Mouse (Mus musculus) central nervous system, embryonic 18 days (tissue): ENCODE results near the gene Rplp2. TPM values are rescaled to one million over a fixed set of nuclear protein-coding genes. Genes with fewer than 3 reads are reported as not detected.

ENCODE experiments used
- polyA plus RNA-seq: library from polyadenylated mRNA; depleted of rRNA; stranded (reverse); fragments of >200 nt; gene quantifications from 2 replicates; pipeline ENCODE4 v1.2.3, GENCODE M21; 2012; rRNA removed

Gene Rplp2
- 868 and 877 TPM in 2 replicates for polyA plus RNA-seq

GRCm38 (mm10) chr7:141447110-141447991, at the start of gene Rplp2:
Gene Rplp2 (plus strand): TSS chr7:141447370.

GRCm38 (mm10) chr7:141413809-141414584, 33.2 kb upstream of the Rplp2 start, which contains the start of gene Gatd1:
Gene Gatd1 (minus strand): TSS chr7:141414136.

DNA sequence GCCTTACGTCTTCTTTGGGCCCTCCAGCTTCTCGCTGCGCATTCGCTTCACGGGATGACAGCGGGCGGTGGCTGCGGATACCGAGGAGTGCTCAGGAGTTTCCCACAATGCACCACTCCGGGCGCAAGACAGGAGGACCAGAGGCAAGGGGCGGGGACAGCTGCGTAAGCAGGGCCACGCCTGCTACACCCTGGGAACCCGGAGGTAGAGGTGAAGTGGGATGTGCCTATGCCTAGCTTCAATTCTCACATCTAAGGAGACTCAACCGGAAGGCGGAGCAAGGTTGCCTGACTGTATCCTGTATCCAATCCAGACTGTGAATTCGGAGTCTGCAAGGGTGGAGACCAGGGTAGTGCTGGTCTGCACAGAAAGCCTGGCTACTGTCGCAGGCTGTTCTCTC, 17.9 kb upstream of the Rplp2 start, which contains the start of gene Cend1:
Gene Cend1, minus strand, starts transcription at position 182 of the 400 bp plus-strand sequence.

DNA sequence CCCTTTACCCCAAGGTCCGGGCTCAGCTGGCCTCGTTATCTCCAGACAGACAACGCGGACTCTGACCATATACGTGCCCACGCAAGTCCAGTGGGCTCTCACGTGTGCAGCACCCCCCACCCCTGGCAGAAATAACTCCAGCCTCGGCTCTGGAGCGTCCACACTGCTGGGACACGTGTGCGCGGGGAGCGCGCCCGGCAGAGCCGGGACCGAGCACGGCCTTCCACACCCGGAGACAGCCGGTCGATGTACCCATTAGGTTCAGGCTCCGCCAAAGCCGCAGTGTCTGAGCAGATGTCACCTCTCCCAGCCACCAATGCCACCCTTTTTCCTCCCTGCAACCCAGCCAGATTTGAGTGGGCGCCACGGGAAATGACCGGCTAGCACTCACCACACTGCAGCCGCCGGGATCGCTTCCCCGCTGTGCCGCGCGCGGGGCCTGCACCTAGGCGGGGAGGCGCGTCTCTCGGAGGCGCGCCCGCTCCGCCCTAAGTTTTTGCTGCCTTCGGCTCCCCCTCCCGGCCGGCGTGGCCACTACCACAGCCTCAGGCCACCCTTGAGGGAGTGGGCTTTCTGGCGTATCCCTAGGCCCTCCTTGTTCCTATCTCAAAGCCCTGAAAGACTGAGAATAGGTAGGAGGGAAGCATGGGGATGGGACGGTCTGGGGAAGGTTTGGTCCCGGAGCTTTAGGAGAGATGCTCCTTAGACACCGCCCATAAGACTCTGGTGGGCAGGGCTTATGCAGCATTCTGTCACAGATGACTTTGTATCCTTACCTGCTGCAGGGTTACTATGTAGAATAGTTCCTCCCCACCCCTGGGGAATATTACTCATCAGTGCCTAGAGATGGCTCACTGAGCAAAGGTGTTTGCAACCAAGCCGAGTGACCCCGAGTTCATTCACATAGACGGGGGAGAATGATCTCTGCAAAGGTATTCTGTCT, 9.7 kb upstream of the Rplp2 start, which contains the start of gene Slc25a22:
Gene Slc25a22, minus strand, starts transcription at position 715 of the 943 bp plus-strand sequence.

DNA sequence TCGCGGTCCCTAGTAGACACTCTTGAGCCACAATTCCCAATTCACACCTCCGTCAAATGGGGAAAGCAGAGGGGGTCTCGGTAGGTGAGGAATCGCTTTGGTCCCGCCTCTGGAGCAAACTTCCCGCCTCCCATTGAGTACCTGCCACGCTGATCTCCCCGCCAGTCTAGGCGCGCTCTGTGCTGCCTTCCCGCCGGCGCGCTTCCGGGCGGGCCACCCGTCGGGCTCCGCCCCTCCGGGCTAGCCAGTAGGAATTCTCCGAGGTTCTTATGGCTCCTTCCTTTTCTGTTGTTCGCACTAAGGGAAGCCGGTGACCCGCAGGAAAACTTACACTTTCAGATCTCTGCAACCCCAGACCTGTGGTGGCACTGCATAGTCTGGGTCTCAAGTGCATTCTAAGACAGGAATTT, 3.3 kb upstream of the Rplp2 start, which contains the start of gene Pidd1:
Gene Pidd1, minus strand, starts transcription at position 198 of the 410 bp plus-strand sequence.

GRCm38 (mm10) chr7:141454967-141455551, 7.9 kb downstream of the Rplp2 start, which contains the start of gene Pnpla2:
Gene Pnpla2 (plus strand): TSS chr7:141455198.

GRCm38 (mm10) chr7:141460391-141461113, 13.4 kb downstream of the Rplp2 start, which contains the start of gene Cracr2b:
Gene Cracr2b (plus strand): TSS chr7:141461094.

DNA sequence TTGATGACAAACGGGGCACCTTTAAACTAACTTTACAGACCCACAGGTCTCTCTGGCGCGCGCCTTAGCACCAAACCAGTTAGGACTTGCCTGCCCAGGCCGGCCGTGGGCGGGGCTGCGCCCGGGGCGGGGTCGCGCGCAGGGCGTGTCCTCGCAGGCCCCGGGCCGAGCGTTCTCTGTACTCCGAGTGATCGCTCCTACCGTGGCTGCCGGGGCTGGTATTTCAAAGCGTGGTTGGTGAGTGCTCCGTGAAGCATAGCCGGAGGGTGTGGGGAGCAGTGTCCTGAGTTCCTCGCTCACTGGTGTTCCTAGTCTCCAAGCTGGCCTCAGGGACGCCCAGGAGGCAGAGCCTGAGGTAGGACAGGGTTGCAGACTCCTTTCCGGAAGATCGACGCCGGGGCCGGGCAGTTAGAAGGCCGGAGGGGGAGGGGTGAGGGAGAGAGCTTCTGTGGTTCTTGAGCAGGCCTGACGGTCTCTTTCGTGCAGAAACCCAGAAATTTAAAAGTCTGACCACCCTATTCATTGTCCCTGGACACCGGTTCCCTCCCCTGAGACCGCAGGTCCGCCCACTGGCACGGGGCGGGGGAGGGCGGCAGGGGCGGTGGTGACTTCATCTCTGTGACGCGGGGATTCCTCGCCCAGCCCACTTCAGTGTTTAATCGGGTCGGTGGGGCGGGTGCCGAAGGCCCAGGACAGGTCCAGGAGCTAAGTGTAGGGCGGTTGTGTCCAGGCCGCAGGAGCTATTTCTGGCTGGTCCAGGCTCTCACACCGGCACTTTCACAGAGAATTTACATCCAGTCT, 20.3 kb downstream of the Rplp2 start, which contains the start of gene Cd151:
Gene Cd151, plus strand, starts transcription at position 163 of the 801 bp plus-strand sequence.

GRCm38 (mm10) chr7:141475011-141475804, 28.0 kb downstream of the Rplp2 start, which contains the start of the genes Polr2l and Tspan4:
Gene Polr2l (minus strand): TSS chr7:141475132.
Gene Tspan4 (plus strand): TSS chr7:141475240.

Other genes with a start within 250 kb of the Rplp2 start
- 0.92 and 0.97 TPM in 2 replicates for gene Lmntd2, start 233.3 kb upstream of the Rplp2 start, polyA plus RNA-seq
- 20.3 and 23.3 TPM in 2 replicates for gene Rassf7, start 231.5 kb upstream of the Rplp2 start, polyA plus RNA-seq
- gene Phrf1, start 218.6 kb upstream of the Rplp2 start, polyA plus RNA-seq = 24.7 and 26.9 TPM in 2 replicates
- gene Irf7, start 180.9 kb upstream of the Rplp2 start, polyA plus RNA-seq = 4.2 and 6.9 TPM in 2 replicates
- gene Cdhr5, start 170.6 kb upstream of the Rplp2 start, polyA plus RNA-seq = 0.04 and 0.08 TPM in 2 replicates
- gene Sct, start 168.2 kb upstream of the Rplp2 start, polyA plus RNA-seq = 1.5 and 2.2 TPM in 2 replicates
- gene Drd4, start 155.4 kb upstream of the Rplp2 start, polyA plus RNA-seq = 0.66 and 0.71 TPM in 2 replicates
- 67.1 and 68.9 TPM in 2 replicates for gene Deaf1, start 119.7 kb upstream of the Rplp2 start, polyA plus RNA-seq
- 53.0 TPM in 2 replicates for gene Tmem80, start 119.6 kb upstream of the Rplp2 start, polyA plus RNA-seq
- gene Eps8l2, start 108.5 kb upstream of the Rplp2 start, polyA plus RNA-seq = 1.3 and 3.0 TPM in 2 replicates
- 245 and 264 TPM in 2 replicates for gene Taldo1, start 55.2 kb upstream of the Rplp2 start, polyA plus RNA-seq
- 69.5 and 71.9 TPM in 2 replicates for gene Gatd1, start 33.2 kb upstream of the Rplp2 start, polyA plus RNA-seq
- gene Cend1, start 17.9 kb upstream of the Rplp2 start, polyA plus RNA-seq = 63.4 and 64.9 TPM in 2 replicates
- gene Slc25a22, start 9.5 kb upstream of the Rplp2 start, polyA plus RNA-seq = 166 and 178 TPM in 2 replicates
- gene Pidd1, start 3.3 kb upstream of the Rplp2 start, polyA plus RNA-seq = 9.0 and 10.0 TPM in 2 replicates
- 14.3 and 15.6 TPM in 2 replicates for gene Pnpla2, start 7.8 kb downstream of the Rplp2 start, polyA plus RNA-seq
- 4.8 TPM in 2 replicates for gene Cracr2b, start 13.7 kb downstream of the Rplp2 start, polyA plus RNA-seq
- gene Cd151, start 20.0 kb downstream of the Rplp2 start, polyA plus RNA-seq = 92.5 and 94.0 TPM in 2 replicates
- 52.4 and 53.0 TPM in 2 replicates for gene Polr2l, start 27.8 kb downstream of the Rplp2 start, polyA plus RNA-seq
- gene Tspan4, start 27.9 kb downstream of the Rplp2 start, polyA plus RNA-seq = 56.0 and 60.4 TPM in 2 replicates
- 37.0 and 39.7 TPM in 2 replicates for gene Chid1, start 92.5 kb downstream of the Rplp2 start, polyA plus RNA-seq
- 49.9 and 53.1 TPM in 2 replicates for gene Ap2a2, start 114.8 kb downstream of the Rplp2 start, polyA plus RNA-seq
- 0.03 TPM in 2 replicates for gene Muc6, start 207.9 kb downstream of the Rplp2 start, polyA plus RNA-seq
- gene Muc2, start 243.0 kb downstream of the Rplp2 start, polyA plus RNA-seq = 0.87 and 0.89 TPM in 2 replicates